Mouse (Mus musculus) ES-Bruce4 (cell line): Measurements from ENCODE around the gene Gm5475. TPM values are rescaled to one million over a fixed set of nuclear protein-coding genes. Genes with fewer than 3 reads are reported as not detected.
A peak's percentile ranks its signal among the peaks of the same experiment; 100 is the strongest.

Experiments used
- H3K27ac ChIP-seq: 2 replicates; pipeline ENCODE4 v1.5.1; 2012; ENCODE audit warnings: low read length, inconsistent platforms; ENCODE audit not compliant: insufficient read depth
- H3K27me3 ChIP-seq: 2 replicates; pipeline ENCODE4 v1.6.1; 2012; ENCODE audit warnings: mild to moderate bottlenecking, low read length, inconsistent platforms; ENCODE audit not compliant: control insufficient read depth, poor library complexity, insufficient read depth, severe bottlenecking
- H3K36me3 ChIP-seq: 2 replicates; pipeline ENCODE4 v1.6.1; 2012; ENCODE audit warnings: inconsistent platforms, mild to moderate bottlenecking, low read length, moderate library complexity; ENCODE audit not compliant: control insufficient read depth, poor library complexity, insufficient read depth, severe bottlenecking
- H3K4me1 ChIP-seq: one replicate; pipeline ENCODE4 v1.8.1; 2011; ENCODE audit warnings: low read length; ENCODE audit not compliant: control insufficient read depth, insufficient read depth
- H3K4me3 ChIP-seq: 2 replicates; pipeline ENCODE4 v1.5.1; 2011; ENCODE audit warnings: low read depth, mild to moderate bottlenecking, low read length
- H3K9ac ChIP-seq: 2 replicates; pipeline ENCODE4 v1.6.1; 2012; ENCODE audit warnings: low read depth, mild to moderate bottlenecking, inconsistent platforms; ENCODE audit not compliant: poor library complexity, severe bottlenecking
- H3K9me3 ChIP-seq: replicated peaks from 2 replicates; pipeline ENCODE4 v1.6.1; 2012; ENCODE audit warnings: mild to moderate bottlenecking, low read length, inconsistent platforms; ENCODE audit not compliant: control insufficient read depth, poor library complexity, insufficient read depth, severe bottlenecking
- CTCF ChIP-seq: IDR thresholded peaks from one replicate; pipeline ENCODE4 v1.8.1; 2011; ENCODE audit warnings: low read depth, low read length
- EP300 ChIP-seq: IDR thresholded peaks from 2 replicates; pipeline ENCODE4 v1.6.1; 2011; ENCODE audit warnings: low read depth, low read length; ENCODE audit not compliant: insufficient read depth
- POLR2A ChIP-seq: IDR thresholded peaks from one replicate; pipeline ENCODE4 v1.8.1; 2011; ENCODE audit warnings: low read length; ENCODE audit not compliant: insufficient read depth
- polyA plus RNA-seq: library from polyadenylated mRNA; stranded (reverse); fragments of >200 nt; gene quantifications from 2 replicates; pipeline ENCODE4 v1.2.4, GENCODE M21; 2011; ENCODE audit warnings: low read depth; ENCODE audit not compliant: missing spikeins, insufficient read depth, insufficient read length

Gene Gm5475
- polyA plus RNA-seq, 1 experiment: not detected

GRCm38 (mm10) chr15:100406088-100406487, 15.9 kb upstream of the Gm5475 start:
- no peaks in the 10 kb centered on the region for H3K4me1 ChIP-seq
- no peak overlapping the region for H3K9ac ChIP-seq
- H3K4me3 ChIP-seq: peak overlapping the region; percentile 15; the same call in 1 of the 2 replicates
- no peaks in the 10 kb centered on the region; the same call in none of the 2 replicates for H3K36me3 ChIP-seq
- TF ChIP-seq CTCF (no peak), POLR2A (no peak), EP300 (no peak)
- no peaks in the 10 kb centered on the region for H3K27me3 ChIP-seq
- H3K9me3 ChIP-seq: no peaks in the 10 kb centered on the region
- H3K27ac ChIP-seq: no peak overlapping the region

GRCm38 (mm10) chr15:100410918-100411672, 10.9 kb upstream of the Gm5475 start:
- H3K9me3 ChIP-seq: no peaks in the 10 kb centered on the region
- H3K4me3 ChIP-seq: no peak overlapping the region
- no peaks in the 10 kb centered on the region for H3K36me3 ChIP-seq
- TF ChIP-seq CTCF (no peak), EP300 (no peak), POLR2A (no peak)
- H3K9ac ChIP-seq: no peak overlapping the region
- H3K27ac ChIP-seq: no peak overlapping the region
- peaks cover 2% of the 10 kb centered on the region for H3K4me1 ChIP-seq
- no peaks in the 10 kb centered on the region for H3K27me3 ChIP-seq

- Histone ChIP-seq H3K9me3 (no peaks in the 10 kb centered on the region), H3K36me3 (no peaks in the 10 kb centered on the region), H3K27ac (no peak overlapping the region), H3K9ac (no peak overlapping the region), H3K4me1 (peaks cover 2% of the 10 kb centered on the region), H3K4me3 (no peak overlapping the region), H3K27me3 (no peaks in the 10 kb centered on the region)
- TF ChIP-seq POLR2A (no peak), EP300 (no peak), CTCF (no peak)
Observed at GRCm38 (mm10) chr15:100411731-100412130, 10.2 kb upstream of the Gm5475 start.

- Histone ChIP-seq H3K27ac (no peak overlapping the region), H3K4me3 (no peak overlapping the region)
Observed at GRCm38 (mm10) chr15:100413306-100413705, 8.6 kb upstream of the Gm5475 start.

GRCm38 (mm10) chr15:100414011-100414410, 7.9 kb upstream of the Gm5475 start:
- H3K4me1 ChIP-seq: peaks cover 2% of the 10 kb centered on the region
- TF ChIP-seq CTCF: no peak
- no peak for TF ChIP-seq EP300
- TF ChIP-seq POLR2A: no peak
- no peaks in the 10 kb centered on the region for H3K9me3 ChIP-seq
- H3K27me3 ChIP-seq: no peaks in the 10 kb centered on the region
- no peak overlapping the region for H3K27ac ChIP-seq
- H3K4me3 ChIP-seq: no peak overlapping the region
- H3K36me3 ChIP-seq: no peaks in the 10 kb centered on the region
- no peak overlapping the region for H3K9ac ChIP-seq

More at GRCm38 (mm10) chr15:100413306-100413705, 8.6 kb upstream of the Gm5475 start:
- H3K27me3 ChIP-seq: no peaks in the 10 kb centered on the region
- H3K9ac ChIP-seq: no peak overlapping the region
- no peaks in the 10 kb centered on the region for H3K9me3 ChIP-seq
- H3K4me1 ChIP-seq: peaks cover 2% of the 10 kb centered on the region
- H3K36me3 ChIP-seq: no peaks in the 10 kb centered on the region
- TF ChIP-seq EP300 (no peak), POLR2A (no peak), CTCF (no peak)

- Histone ChIP-seq H3K9ac (no peak overlapping the region), H3K4me3 (no peak overlapping the region), H3K9me3 (no peaks in the 10 kb centered on the region), H3K27ac (no peak overlapping the region), H3K36me3 (no peaks in the 10 kb centered on the region), H3K27me3 (no peaks in the 10 kb centered on the region), H3K4me1 (peaks cover 2% of the 10 kb centered on the region)
- TF ChIP-seq CTCF: no peak
- no peak for TF ChIP-seq POLR2A
Observed at GRCm38 (mm10) chr15:100414942-100415341, 7.0 kb upstream of the Gm5475 start.
